Mouse (Mus musculus) testis, postnatal 14 days (tissue): ENCODE measurements at regions not wholly inside any gene's neighbourhood (a gene's known extent, or its start where the extent isn't known, plus 50 kb on each side); places are given as distances from the start of the nearest gene placed in this dataset.

Source experiments
- DNase-seq: peaks from one replicate; pipeline ENCODE4 v3.0.0; 2021; ENCODE audit warnings: low spot score

- peak; percentile 51 for DNase-seq
These were observed 1093.5 kb downstream of the Mrps31 start for GRCm38 (mm10) chr8:23504704-23505103.

- no peak for DNase-seq
These were observed 1094.1 kb downstream of the Mrps31 start for GRCm38 (mm10) chr8:23505216-23505615.

- DNase-seq: no peak
These were observed 1094.8 kb downstream of the Mrps31 start for GRCm38 (mm10) chr8:23505966-23506365.

GRCm38 (mm10) chr8:23507661-23508060 is 1096.5 kb downstream of the Mrps31 start:
- no peak for DNase-seq

GRCm38 (mm10) chr8:23510076-23510475 is 1098.9 kb downstream of the Mrps31 start:
- DNase-seq: no peak

GRCm38 (mm10) chr8:23510561-23510960 is 1099.4 kb downstream of the Mrps31 start:
- no peak for DNase-seq

- DNase-seq: peak; percentile 32
These were observed 1100.1 kb downstream of the Mrps31 start for GRCm38 (mm10) chr8:23511264-23511663.

GRCm38 (mm10) chr8:23511792-23512191 is 1100.6 kb downstream of the Mrps31 start:
- no peak for DNase-seq

- no peak for DNase-seq
These were observed 1105.3 kb downstream of the Mrps31 start for GRCm38 (mm10) chr8:23516469-23516868.

GRCm38 (mm10) chr8:23531551-23532142 is 1120.5 kb downstream of the Mrps31 start:
- no peak for DNase-seq

- DNase-seq: no peak
These were observed 1126.7 kb downstream of the Mrps31 start for GRCm38 (mm10) chr8:23537681-23538359.

GRCm38 (mm10) chr8:23553565-23554473 is 1142.7 kb downstream of the Mrps31 start:
- DNase-seq: no peak

- no peak for DNase-seq
These were observed 1149.7 kb downstream of the Mrps31 start for GRCm38 (mm10) chr8:23560836-23561235.

GRCm38 (mm10) chr8:23561683-23562385 is 1150.7 kb downstream of the Mrps31 start:
- no peak for DNase-seq

GRCm38 (mm10) chr8:23562504-23562903 is 1151.3 kb downstream of the Mrps31 start:
- DNase-seq: no peak

- DNase-seq: no peak
These were observed 1152.2 kb downstream of the Mrps31 start for GRCm38 (mm10) chr8:23563065-23564020.

GRCm38 (mm10) chr8:23567906-23568305 is 1156.7 kb downstream of the Mrps31 start:
- no peak for DNase-seq

- no peak for DNase-seq
These were observed 1154.3 kb downstream of the Adam3 start for GRCm38 (mm10) chr8:23571338-23571737.

GRCm38 (mm10) chr8:23580106-23580505 is 1145.5 kb downstream of the Adam3 start:
- no peak for DNase-seq

GRCm38 (mm10) chr8:23580701-23581100 is 1145.0 kb downstream of the Adam3 start:
- no peak for DNase-seq
